Mouse (Mus musculus) sigmoid colon, adult 10 weeks (tissue): ENCODE results near the gene S1pr2. TPM values are rescaled to one million over a fixed set of nuclear protein-coding genes. Genes with fewer than 3 reads are reported as not detected.

ENCODE experiments used
- polyA plus RNA-seq: library from polyadenylated mRNA; stranded (reverse); fragments of 350-450 nt; fragmentation: Illumina TruSeq; extraction: RNeasy Lipid Tissue Mini Kit (QIAGEN cat#74804); gene quantifications from one replicate; pipeline ENCODE4 v1.2.3, GENCODE M21; 2014; ENCODE audit warnings: low read depth, low replicate concordance

The S1pr2 gene
- 0.66 TPM for polyA plus RNA-seq

DNA sequence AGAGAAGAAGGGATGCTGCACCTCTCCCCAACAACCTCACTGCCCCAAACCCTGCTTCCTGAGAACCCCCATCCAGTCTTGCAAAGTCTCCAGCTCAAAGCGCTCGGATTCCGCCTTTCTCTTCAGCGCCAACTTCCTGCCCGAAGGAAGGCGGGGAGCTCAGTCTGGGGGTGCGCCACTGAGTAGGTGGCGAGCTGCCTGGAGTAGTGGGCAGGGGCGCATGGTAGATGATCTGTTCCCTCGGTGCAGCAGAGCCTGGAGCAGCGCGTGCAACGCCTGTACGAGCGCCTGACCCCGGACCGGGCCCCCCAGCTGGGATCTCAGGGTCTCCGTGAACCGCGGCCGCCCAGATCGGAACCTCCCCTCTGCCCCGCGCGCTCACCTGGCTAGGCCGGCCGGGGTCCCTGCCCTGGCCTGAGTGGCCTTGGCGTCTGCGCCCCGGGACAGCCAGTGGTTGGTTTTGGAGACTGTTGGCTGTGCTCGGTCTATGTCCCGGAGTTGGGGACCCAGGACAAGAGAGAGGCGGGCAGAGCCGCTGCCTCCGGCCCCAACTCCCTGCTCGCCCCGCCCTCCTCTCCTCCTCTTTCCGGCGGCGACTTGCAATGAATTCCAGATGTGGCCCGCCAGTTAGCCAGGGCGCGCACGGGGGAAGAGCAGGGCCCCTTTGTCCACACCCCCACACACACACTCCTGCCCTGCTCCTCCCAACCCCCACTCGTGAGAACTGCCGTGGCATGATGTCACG is at the start of gene S1pr2:
S1pr2 (minus strand) TSS at position 566 of the 745 bp plus-strand sequence.

DNA sequence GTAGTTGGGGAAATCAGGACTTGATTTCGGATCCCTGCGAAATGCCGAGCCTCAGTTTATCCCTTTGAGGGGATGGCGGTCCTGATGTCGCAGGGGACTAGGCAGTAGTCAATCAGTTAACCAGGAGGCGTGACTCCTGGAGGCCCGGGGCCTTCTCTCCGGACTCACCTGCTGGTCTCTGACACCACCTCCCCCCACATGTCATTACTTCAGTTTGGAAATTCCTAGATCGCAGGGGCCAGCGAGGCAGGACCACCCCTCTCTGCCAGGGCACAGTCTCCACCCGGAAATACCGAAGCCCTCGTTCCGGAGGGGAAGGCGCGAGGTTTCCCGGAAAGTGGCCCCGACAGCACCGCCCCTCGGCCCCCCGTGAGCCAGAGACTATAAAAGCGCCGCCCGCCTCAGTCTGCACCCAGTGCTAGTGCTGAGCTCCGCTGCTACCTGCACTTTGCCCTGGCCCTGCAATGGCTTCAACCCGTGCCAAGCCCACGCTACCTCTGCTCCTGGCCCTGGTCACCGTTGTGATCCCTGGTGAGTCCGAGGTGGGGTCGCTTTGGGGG is 39.1 kb upstream of the S1pr2 start, which contains the start of gene Icam1:
Icam1 (plus strand) TSS at position 415 of the 560 bp plus-strand sequence.

DNA sequence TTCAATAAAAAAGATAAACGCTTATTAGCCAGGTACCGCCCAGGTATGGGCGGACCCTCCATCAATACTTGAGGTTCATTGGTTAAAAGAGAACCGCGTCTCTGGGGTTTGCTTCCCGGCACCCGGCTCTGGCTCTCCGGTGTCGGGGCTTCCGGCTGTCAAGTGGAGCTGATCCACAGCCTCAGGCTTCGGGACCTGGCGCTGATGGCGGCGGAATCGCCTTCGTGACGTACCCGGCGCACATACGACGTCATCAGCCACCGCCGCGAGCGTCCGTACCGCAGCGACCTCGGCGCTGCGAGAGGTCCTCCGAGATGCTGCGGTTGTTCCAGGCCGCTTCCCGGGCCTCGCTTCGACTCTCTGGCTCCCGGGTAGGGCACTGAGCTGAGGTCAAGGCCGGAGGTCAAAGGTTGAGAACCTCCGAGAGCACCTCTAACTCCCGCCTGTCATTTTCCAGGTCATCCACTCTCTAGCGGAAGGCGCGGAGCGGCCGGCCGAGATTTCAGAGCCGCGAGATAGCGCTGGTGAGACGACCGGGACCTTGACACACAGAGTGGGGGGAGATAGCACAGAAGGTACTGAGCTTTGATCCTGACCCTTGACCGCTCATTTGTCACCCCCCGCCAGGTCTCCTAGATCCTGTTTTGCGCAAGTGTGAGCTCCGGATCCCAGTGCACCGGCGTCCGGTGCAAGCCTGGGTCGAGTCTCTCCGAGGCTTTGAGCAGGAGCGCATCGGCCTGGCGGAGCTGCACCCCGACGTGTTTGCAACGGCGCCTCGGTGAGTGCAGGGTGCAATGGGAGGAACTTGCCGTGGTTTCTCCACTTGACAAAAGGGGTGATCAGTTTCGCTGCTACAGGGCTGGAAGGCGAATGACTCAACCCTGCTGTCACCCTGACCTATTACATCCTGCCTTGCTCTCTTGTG is 26.3 kb upstream of the S1pr2 start, which contains the start of gene Mrpl4:
Mrpl4 (plus strand) TSS at position 112 of the 925 bp plus-strand sequence.

DNA sequence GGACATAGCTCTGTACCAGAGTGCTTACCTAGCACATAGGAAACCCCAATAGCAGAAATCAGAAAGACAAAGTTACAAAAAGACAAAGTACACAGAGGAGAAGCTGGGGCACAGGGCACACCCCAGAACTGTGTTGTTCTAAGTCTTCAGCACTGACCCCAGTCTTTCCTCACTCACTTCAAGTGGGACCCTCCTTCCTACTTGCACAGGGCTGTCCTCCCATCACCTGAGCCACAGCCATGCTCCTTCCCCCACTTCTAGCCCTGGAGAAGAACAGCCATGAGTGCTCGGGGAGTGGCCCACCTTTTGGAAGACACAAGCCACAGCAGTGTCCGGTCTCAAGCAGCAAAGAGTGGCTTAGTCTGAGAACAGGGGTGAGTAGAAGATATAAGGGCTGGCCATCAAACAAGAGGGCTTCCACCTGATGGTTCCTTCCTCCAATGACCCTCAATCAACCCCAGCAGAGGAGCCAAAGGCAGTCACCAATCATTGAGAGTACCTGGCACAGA is 17.1 kb downstream of the S1pr2 start, which contains the start of gene Dnmt1:
Dnmt1 (minus strand) TSS at position 459 of the 509 bp plus-strand sequence.

Other genes with a start within 250 kb of the S1pr2 start
- gene Olfm2, start 230.4 kb downstream of the S1pr2 start, polyA plus RNA-seq, result 0.79 TPM
- 0.38 TPM for gene Col5a3, start 161.7 kb downstream of the S1pr2 start, polyA plus RNA-seq
- gene Rdh8, start 158.3 kb downstream of the S1pr2 start, polyA plus RNA-seq, result not detected
- gene A230050P20Rik, start 108.1 kb downstream of the S1pr2 start, polyA plus RNA-seq, result 6.5 TPM
- gene Angptl6, start 97.1 kb downstream of the S1pr2 start, polyA plus RNA-seq, result not detected
- gene Ppan, start 88.6 kb downstream of the S1pr2 start, polyA plus RNA-seq, result 1.1 TPM
- gene Eif3g, start 78.2 kb downstream of the S1pr2 start, polyA plus RNA-seq, result 25.4 TPM
- 7.5 TPM for gene Dnmt1, start 16.9 kb downstream of the S1pr2 start, polyA plus RNA-seq
- gene Mrpl4, start 26.0 kb upstream of the S1pr2 start, polyA plus RNA-seq, result 1.6 TPM
- 4.6 TPM for gene Icam1, start 39.2 kb upstream of the S1pr2 start, polyA plus RNA-seq
- not detected for gene Icam4, start 52.6 kb upstream of the S1pr2 start, polyA plus RNA-seq
- not detected for gene Icam5, start 55.3 kb upstream of the S1pr2 start, polyA plus RNA-seq
- gene Zglp1, start 90.3 kb upstream of the S1pr2 start, polyA plus RNA-seq, result not detected
- not detected for gene Gm49373, start 96.3 kb upstream of the S1pr2 start, polyA plus RNA-seq
- gene Fdx1l, start 96.8 kb upstream of the S1pr2 start, polyA plus RNA-seq, result 0.73 TPM
- 0.79 TPM for gene Gm38431, start 115.2 kb upstream of the S1pr2 start, polyA plus RNA-seq
- 9.6 TPM for gene Raver1, start 115.2 kb upstream of the S1pr2 start, polyA plus RNA-seq
- 3.4 TPM for gene Tyk2, start 154.5 kb upstream of the S1pr2 start, polyA plus RNA-seq
- gene Cdc37, start 173.2 kb upstream of the S1pr2 start, polyA plus RNA-seq, result 6.8 TPM
- gene Pde4a, start 188.9 kb upstream of the S1pr2 start, polyA plus RNA-seq, result 0.85 TPM